Mouse (Mus musculus): ENCODE results near the gene Ube2n. TPM values are rescaled to one million over a fixed set of nuclear protein-coding genes. Genes with fewer than 3 reads are reported as not detected.
A peak's percentile ranks its signal among the peaks of the same experiment; 100 is the strongest.

Gene Ube2n
- polyA plus RNA-seq, 1 experiment from 2014 or later: 167 TPM

GRCm38 (mm10) chr10:95532916-95533315, 18.0 kb downstream of the Ube2n start:
- Histone ChIP-seq H3K4me3 (ENCODE audit: low read depth, low read length) (no peak overlapping the region), H3K4me2 (replicated peaks; ENCODE audit: low read depth) (no peak overlapping the region), H3K27me3 (replicated peaks; ENCODE audit: control insufficient read depth, insufficient read depth, low read length) (no peaks in the 10 kb centered on the region), H3K36me3 (ENCODE audit: control insufficient read depth, insufficient read depth) (no peaks in the 10 kb centered on the region), H3K4me1 (replicated peaks; ENCODE audit: control insufficient read depth, insufficient read depth, low read length) (no peaks in the 10 kb centered on the region), H3K9ac (ENCODE audit: low read depth, low read length) (no peak overlapping the region), H3K27ac (ENCODE audit: low read depth, low read length) (no peak overlapping the region), H3K9me3 (ENCODE audit: control insufficient read depth) (no peaks in the 10 kb centered on the region)
- no peak for TF ChIP-seq CTCF (IDR thresholded peaks at IDR 0.05; ENCODE audit: low read depth)
- no peak for ATAC-seq
- WGBS: 94% methylated on average over 5 of the region's 5 CpGs

DNA sequence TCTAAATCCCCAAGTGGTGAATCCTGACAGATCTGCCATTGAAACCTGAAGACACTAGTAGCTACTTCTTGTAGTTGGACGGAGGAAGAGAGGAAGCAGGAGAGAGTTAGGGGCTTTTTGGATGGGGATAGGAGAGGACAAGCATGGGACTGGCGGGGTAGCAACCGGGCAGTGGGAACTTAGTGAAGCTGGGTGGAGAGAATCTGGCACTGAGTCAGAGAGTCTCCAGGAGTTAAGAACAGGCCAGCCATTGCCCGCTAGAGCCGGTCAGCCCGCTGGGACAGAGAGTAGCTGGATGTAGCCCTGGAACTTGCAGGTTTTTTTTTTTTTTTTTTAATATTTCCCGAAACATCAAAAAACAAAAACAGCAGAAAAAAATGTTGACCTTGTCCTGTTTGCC, 18.4 kb downstream of the Ube2n start:
- Histone ChIP-seq H3K27me3 (replicated peaks; ENCODE audit: control insufficient read depth, insufficient read depth, low read length) (no peaks in the 10 kb centered on the region), H3K27ac (ENCODE audit: low read depth, low read length) (no peak overlapping the region), H3K36me3 (ENCODE audit: control insufficient read depth, insufficient read depth) (no peaks in the 10 kb centered on the region), H3K4me3 (ENCODE audit: low read depth, low read length) (no peak overlapping the region), H3K4me1 (replicated peaks; ENCODE audit: control insufficient read depth, insufficient read depth, low read length) (no peaks in the 10 kb centered on the region), H3K9me3 (ENCODE audit: control insufficient read depth) (no peaks in the 10 kb centered on the region), H3K9ac (ENCODE audit: low read depth, low read length) (no peak overlapping the region), H3K4me2 (replicated peaks; ENCODE audit: low read depth) (no peak overlapping the region)
- TF ChIP-seq CTCF (IDR thresholded peaks at IDR 0.05; ENCODE audit: low read depth): no peak
- ATAC-seq: no peak
- 88% methylated on average over 7 of the region's 7 CpGs for WGBS

DNA sequence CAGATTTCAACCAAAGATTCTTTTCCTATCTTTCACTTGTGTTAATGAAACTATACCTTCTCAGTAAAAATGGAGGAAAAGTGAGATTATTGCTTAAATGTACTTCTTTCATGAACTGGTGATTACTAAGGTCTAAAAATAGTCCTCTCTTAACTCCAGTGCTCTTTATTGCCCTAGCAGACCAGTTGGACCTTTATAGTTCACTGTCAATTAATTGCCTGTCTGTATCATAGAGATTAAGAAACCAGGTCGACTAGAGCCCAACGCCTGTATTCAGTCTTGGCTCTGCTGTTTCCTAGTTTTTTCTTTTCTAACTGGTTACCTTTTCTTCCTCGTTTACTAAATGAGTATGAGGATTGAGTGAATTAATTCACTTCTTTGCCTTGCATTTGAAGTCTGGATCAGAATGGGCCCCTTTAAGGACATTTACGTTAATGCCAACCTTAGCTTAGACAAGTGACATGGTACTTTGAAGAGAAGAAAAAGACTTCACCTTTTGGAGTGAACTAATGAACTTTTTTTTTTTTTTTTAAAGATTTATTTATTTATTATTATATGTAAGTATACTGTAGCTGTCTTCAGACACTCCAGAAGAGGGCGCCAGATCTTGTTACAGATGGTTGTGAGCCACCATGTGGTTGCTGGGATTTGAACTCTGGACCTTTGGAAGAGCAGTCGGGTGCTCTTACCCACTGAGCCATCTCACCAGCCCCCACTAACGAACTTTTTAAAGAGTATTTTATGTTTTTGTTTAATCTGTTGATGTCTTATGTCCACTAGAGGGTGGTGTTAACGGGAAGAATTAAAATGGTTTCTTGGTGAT, 20.7 kb downstream of the Ube2n start:
- no peaks in the 10 kb centered on the region for H3K27me3 ChIP-seq (replicated peaks; ENCODE audit: control insufficient read depth, insufficient read depth, low read length)
- ATAC-seq: no peak
- TF ChIP-seq CTCF (IDR thresholded peaks at IDR 0.05; ENCODE audit: low read depth): peak; percentile 22
- H3K9me3 ChIP-seq (ENCODE audit: control insufficient read depth): no peaks in the 10 kb centered on the region
- no peak overlapping the region for H3K9ac ChIP-seq (ENCODE audit: low read depth, low read length)
- H3K4me3 ChIP-seq (ENCODE audit: low read depth, low read length): no peak overlapping the region
- WGBS: 74% methylated on average over 8 of the region's 8 CpGs
- no peak overlapping the region for H3K27ac ChIP-seq (ENCODE audit: low read depth, low read length)
- H3K4me1 ChIP-seq (replicated peaks; ENCODE audit: control insufficient read depth, insufficient read depth, low read length): 0 out of 2 replicates have a peak, but pooled peaks cover 5% of the 10 kb centered on the region
- no peak overlapping the region for H3K4me2 ChIP-seq (replicated peaks; ENCODE audit: low read depth)
- no peaks in the 10 kb centered on the region for H3K36me3 ChIP-seq (ENCODE audit: control insufficient read depth, insufficient read depth)

- 0 out of 2 replicates have a peak, but pooled peaks cover 5% of the 10 kb centered on the region for H3K4me1 ChIP-seq (replicated peaks; ENCODE audit: control insufficient read depth, insufficient read depth, low read length)
- H3K9ac ChIP-seq (ENCODE audit: low read depth, low read length): no peak overlapping the region
- H3K4me3 ChIP-seq (ENCODE audit: low read depth, low read length): no peak overlapping the region
- WGBS: 86% methylated on average over 6 of the region's 6 CpGs
- no peak overlapping the region for H3K27ac ChIP-seq (ENCODE audit: low read depth, low read length)
- no peak overlapping the region for H3K4me2 ChIP-seq (replicated peaks; ENCODE audit: low read depth)
- ATAC-seq: no peak
- no peaks in the 10 kb centered on the region for H3K9me3 ChIP-seq (ENCODE audit: control insufficient read depth)
- H3K27me3 ChIP-seq (replicated peaks; ENCODE audit: control insufficient read depth, insufficient read depth, low read length): no peaks in the 10 kb centered on the region
- H3K36me3 ChIP-seq (ENCODE audit: control insufficient read depth, insufficient read depth): no peaks in the 10 kb centered on the region
- TF ChIP-seq CTCF (IDR thresholded peaks at IDR 0.05; ENCODE audit: low read depth): no peak
Measured at GRCm38 (mm10) chr10:95536222-95536541, 21.2 kb downstream of the Ube2n start.

DNA sequence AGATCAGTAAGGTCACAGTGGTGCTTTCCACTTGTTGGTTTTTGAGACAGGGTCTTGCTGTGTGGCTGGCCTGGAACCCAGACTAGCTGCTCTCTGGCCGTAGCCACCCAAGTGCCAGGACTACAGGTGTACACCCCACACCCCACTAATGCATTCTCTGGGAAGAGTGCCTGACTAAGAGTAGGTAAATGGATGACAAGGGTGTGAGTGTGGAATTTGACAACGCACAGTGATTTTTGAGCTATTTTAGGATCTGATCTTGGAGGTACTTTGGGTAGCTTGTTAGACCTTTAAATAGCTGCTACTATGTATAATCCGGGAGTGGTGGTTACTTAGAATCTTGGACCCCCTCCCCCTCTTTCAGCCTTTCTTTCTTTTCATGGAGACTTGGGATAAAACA, 24.3 kb downstream of the Ube2n start:
- Histone ChIP-seq H3K27ac (ENCODE audit: low read depth, low read length) (no peak overlapping the region), H3K36me3 (ENCODE audit: control insufficient read depth, insufficient read depth) (no peaks in the 10 kb centered on the region), H3K4me1 (replicated peaks; ENCODE audit: control insufficient read depth, insufficient read depth, low read length) (0 out of 2 replicates have a peak, but pooled peaks cover 5% of the 10 kb centered on the region), H3K27me3 (replicated peaks; ENCODE audit: control insufficient read depth, insufficient read depth, low read length) (no peaks in the 10 kb centered on the region), H3K9me3 (ENCODE audit: control insufficient read depth) (no peaks in the 10 kb centered on the region), H3K4me3 (ENCODE audit: low read depth, low read length) (no peak overlapping the region), H3K4me2 (replicated peaks; ENCODE audit: low read depth) (no peak overlapping the region), H3K9ac (ENCODE audit: low read depth, low read length) (no peak overlapping the region)
- TF ChIP-seq CTCF (IDR thresholded peaks at IDR 0.05; ENCODE audit: low read depth): no peak
- no peak for ATAC-seq
- WGBS: 86% methylated on average over 3 of the region's 3 CpGs

- 0 out of 2 replicates have a peak, but pooled peaks cover 5% of the 10 kb centered on the region for H3K4me1 ChIP-seq (replicated peaks; ENCODE audit: control insufficient read depth, insufficient read depth, low read length)
- H3K27me3 ChIP-seq (replicated peaks; ENCODE audit: control insufficient read depth, insufficient read depth, low read length): no peaks in the 10 kb centered on the region
- no peak overlapping the region for H3K9ac ChIP-seq (ENCODE audit: low read depth, low read length)
- no peak overlapping the region for H3K4me3 ChIP-seq (ENCODE audit: low read depth, low read length)
- WGBS: 77% methylated on average over 3 of the region's 3 CpGs
- no peaks in the 10 kb centered on the region for H3K36me3 ChIP-seq (ENCODE audit: control insufficient read depth, insufficient read depth)
- no peak for TF ChIP-seq CTCF (IDR thresholded peaks at IDR 0.05; ENCODE audit: low read depth)
- no peak overlapping the region for H3K4me2 ChIP-seq (replicated peaks; ENCODE audit: low read depth)
- ATAC-seq: no peak
- H3K27ac ChIP-seq (ENCODE audit: low read depth, low read length): no peak overlapping the region
- no peaks in the 10 kb centered on the region for H3K9me3 ChIP-seq (ENCODE audit: control insufficient read depth)
Measured at GRCm38 (mm10) chr10:95539841-95540240, 24.9 kb downstream of the Ube2n start.
